Mouse (Mus musculus) liver, embryonic 11.5 days (tissue): Measurements from ENCODE around the gene Zmynd11. TPM values are rescaled to one million over a fixed set of nuclear protein-coding genes. Genes with fewer than 3 reads are reported as not detected.

Experiments
- ATAC-seq: fragments of 200-750 bp; cut with Nextera tagmentation; replicated peaks from 2 replicates; pipeline ENCODE4 v1.8.0; 2017; ENCODE audit warnings: moderate number of reproducible peaks, mild to moderate bottlenecking, moderate TSS enrichment, moderate library complexity; ENCODE audit not compliant: low FRiP score
- DNase-seq: peaks from one replicate; pipeline ENCODE4 v3.0.0-alpha.2; 2017; ENCODE audit warnings: low spot score
- H3K27ac ChIP-seq: fragments of 300-500 bp; sonication (generic); 2 replicates; pipeline ENCODE4 v1.5.1; 2014; ENCODE audit warnings: mild to moderate bottlenecking, low read depth, low read length, control low read depth
- H3K27me3 ChIP-seq: fragments of 300-500 bp; sonication (generic); replicated peaks from 2 replicates; pipeline ENCODE4 v1.6.1; 2014; ENCODE audit warnings: low read length, mixed read lengths; ENCODE audit not compliant: control insufficient read depth, insufficient read depth
- H3K36me3 ChIP-seq: fragments of 300-500 bp; sonication (generic); 2 replicates; pipeline ENCODE4 v1.6.1; 2014; ENCODE audit warnings: mild to moderate bottlenecking, low read length, moderate library complexity, mixed read lengths; ENCODE audit not compliant: control insufficient read depth, insufficient read depth
- H3K4me1 ChIP-seq: fragments of 300-500 bp; sonication (generic); replicated peaks from 2 replicates; pipeline ENCODE4 v1.6.1; 2014; ENCODE audit warnings: low read length, mixed read lengths; ENCODE audit not compliant: control insufficient read depth, insufficient read depth
- H3K4me2 ChIP-seq: fragments of 300-500 bp; sonication (generic); 2 replicates; pipeline ENCODE4 v1.6.1; 2014; ENCODE audit warnings: mild to moderate bottlenecking, control low read depth, moderate library complexity
- H3K4me3 ChIP-seq: fragments of 300-500 bp; sonication (generic); 2 replicates; pipeline ENCODE4 v1.5.1; 2014; ENCODE audit warnings: low read depth, low read length, control low read depth
- H3K9ac ChIP-seq: fragments of 300-500 bp; sonication (generic); 2 replicates; pipeline ENCODE4 v1.6.1; 2014; ENCODE audit warnings: low read depth, low read length, control low read depth
- H3K9me3 ChIP-seq: fragments of 300-500 bp; sonication (generic); 2 replicates; pipeline ENCODE4 v1.6.1; 2016; ENCODE audit warnings: low read length, inconsistent platforms, mixed read lengths; ENCODE audit not compliant: control insufficient read depth
- WGBS: fragments of 180-500 bp; shearing (Covaris S2); extraction: QIAGEN DNeasy Blood & Tissue Kit; methylation state at CpG from one replicate; pipeline ENCODE4 v1.1.7; 2014; 5-methylcytosine and 5-hydroxymethylcytosine counted together
- polyA plus RNA-seq: library from polyadenylated mRNA; unstranded; fragments of >200 nt; fragmentation: Nextera tagmentation; extraction: Ambion mirVana; gene quantifications from 2 replicates; pipeline ENCODE4 v1.2.1, GENCODE M21; 2014

The Zmynd11 gene
- polyA plus RNA-seq, 1 experiment from 2014 or later = 66.0 TPM

GRCm38 (mm10) chr13:9686261-9686660 is 78.9 kb downstream of the Zmynd11 start:
- peaks cover 31% of the 10 kb centered on the region for H3K36me3 ChIP-seq
- ATAC-seq (no peak), DNase-seq (no peak)
- no peak overlapping the region for H3K9ac ChIP-seq
- no peak overlapping the region for H3K4me2 ChIP-seq
- H3K9me3 ChIP-seq = no peaks in the 10 kb centered on the region
- 93% methylated on average over 7 of the region's 7 CpGs for WGBS
- no peaks in the 10 kb centered on the region for H3K4me1 ChIP-seq
- no peaks in the 10 kb centered on the region for H3K27me3 ChIP-seq
- H3K27ac ChIP-seq = no peak overlapping the region
- H3K4me3 ChIP-seq = no peak overlapping the region

- H3K9ac ChIP-seq = no peak overlapping the region
- H3K4me3 ChIP-seq = no peak overlapping the region
- H3K27ac ChIP-seq = no peak overlapping the region
- 92% methylated on average over 11 of the region's 11 CpGs for WGBS
- H3K36me3 ChIP-seq = peaks cover 18% of the 10 kb centered on the region
- H3K27me3 ChIP-seq = no peaks in the 10 kb centered on the region
- no peaks in the 10 kb centered on the region for H3K9me3 ChIP-seq
- DNase-seq (no peak), ATAC-seq (no peak)
- no peak overlapping the region for H3K4me2 ChIP-seq
- no peaks in the 10 kb centered on the region for H3K4me1 ChIP-seq
Measured at GRCm38 (mm10) chr13:9684153-9684923, 80.8 kb downstream of the Zmynd11 start.

- Histone ChIP-seq H3K9me3 (no peaks in the 10 kb centered on the region), H3K4me3 (no peak overlapping the region), H3K4me2 (no peak overlapping the region), H3K9ac (no peak overlapping the region), H3K4me1 (no peaks in the 10 kb centered on the region), H3K36me3 (peaks cover 8% of the 10 kb centered on the region), H3K27ac (no peak overlapping the region), H3K27me3 (no peaks in the 10 kb centered on the region)
- ATAC-seq = no peak
- DNase-seq = no peak
- 94% methylated on average over 4 of the region's 4 CpGs for WGBS
Measured at GRCm38 (mm10) chr13:9683280-9683679, 81.8 kb downstream of the Zmynd11 start.

GRCm38 (mm10) chr13:9681492-9681891 is 83.6 kb downstream of the Zmynd11 start:
- H3K4me2 ChIP-seq = no peak overlapping the region
- DNase-seq (no peak), ATAC-seq (no peak)
- no peak overlapping the region for H3K9ac ChIP-seq
- no peak overlapping the region for H3K4me3 ChIP-seq
- H3K9me3 ChIP-seq = no peaks in the 10 kb centered on the region
- no peaks in the 10 kb centered on the region for H3K27me3 ChIP-seq
- H3K4me1 ChIP-seq = no peaks in the 10 kb centered on the region
- WGBS = 89% methylated on average over 3 of the region's 3 CpGs
- H3K36me3 ChIP-seq = peaks cover 8% of the 10 kb centered on the region
- no peak overlapping the region for H3K27ac ChIP-seq

- WGBS = 81% methylated on average over 1 of the region's 1 CpGs
- ATAC-seq (no peak), DNase-seq (peak; percentile 11)
- H3K27me3 ChIP-seq = no peaks in the 10 kb centered on the region
- H3K9ac ChIP-seq = no peak overlapping the region
- no peaks in the 10 kb centered on the region for H3K36me3 ChIP-seq
- H3K4me3 ChIP-seq = no peak overlapping the region
- no peak overlapping the region for H3K4me2 ChIP-seq
- no peaks in the 10 kb centered on the region for H3K4me1 ChIP-seq
- H3K27ac ChIP-seq = no peak overlapping the region
- no peaks in the 10 kb centered on the region for H3K9me3 ChIP-seq
Measured at GRCm38 (mm10) chr13:9674126-9674525, 91.0 kb downstream of the Zmynd11 start.

- Histone ChIP-seq H3K36me3 (no peaks in the 10 kb centered on the region), H3K4me3 (no peak overlapping the region), H3K4me2 (no peak overlapping the region), H3K9me3 (no peaks in the 10 kb centered on the region), H3K4me1 (no peaks in the 10 kb centered on the region), H3K9ac (no peak overlapping the region), H3K27me3 (no peaks in the 10 kb centered on the region), H3K27ac (no peak overlapping the region)
- DNase-seq = no peak
- no peak for ATAC-seq
- WGBS = 87% methylated on average over 5 of the region's 5 CpGs
Measured at GRCm38 (mm10) chr13:9669246-9669645, 95.9 kb downstream of the Zmynd11 start.

GRCm38 (mm10) chr13:9667954-9668496 is 97.1 kb downstream of the Zmynd11 start:
- Histone ChIP-seq H3K4me3 (no peak overlapping the region), H3K9me3 (no peaks in the 10 kb centered on the region), H3K27ac (no peak overlapping the region), H3K9ac (no peak overlapping the region), H3K27me3 (no peaks in the 10 kb centered on the region), H3K4me1 (no peaks in the 10 kb centered on the region), H3K36me3 (no peaks in the 10 kb centered on the region), H3K4me2 (no peak overlapping the region)
- DNase-seq (no peak), ATAC-seq (no peak)
- 79% methylated on average over 7 of the region's 7 CpGs for WGBS

- no peak for ATAC-seq
- 89% methylated on average over 1 of the region's 1 CpGs for WGBS
- H3K36me3 ChIP-seq = no peaks in the 10 kb centered on the region
Measured at GRCm38 (mm10) chr13:9663593-9663992, 101.5 kb downstream of the Zmynd11 start.

GRCm38 (mm10) chr13:9660711-9661110 is 104.4 kb downstream of the Zmynd11 start:
- Histone ChIP-seq H3K9ac (no peak overlapping the region), H3K4me3 (no peak overlapping the region), H3K4me2 (no peak overlapping the region), H3K4me1 (no peaks in the 10 kb centered on the region), H3K9me3 (no peaks in the 10 kb centered on the region), H3K27ac (no peak overlapping the region), H3K27me3 (no peaks in the 10 kb centered on the region), H3K36me3 (no peaks in the 10 kb centered on the region)
- 70% methylated on average over 1 of the region's 1 CpGs for WGBS
- ATAC-seq = 0 out of 2 replicates have a peak, but pooled peaks have one; percentile 34
- DNase-seq = no peak

More at GRCm38 (mm10) chr13:9663593-9663992, 101.5 kb downstream of the Zmynd11 start:
- Histone ChIP-seq H3K27me3 (no peaks in the 10 kb centered on the region), H3K4me3 (no peak overlapping the region), H3K4me1 (no peaks in the 10 kb centered on the region), H3K9ac (no peak overlapping the region), H3K27ac (no peak overlapping the region), H3K9me3 (no peaks in the 10 kb centered on the region), H3K4me2 (no peak overlapping the region)
- no peak for DNase-seq
